Mouse (Mus musculus): ENCODE data around the gene Slc45a1. TPM values are rescaled to one million over a fixed set of nuclear protein-coding genes. Genes with fewer than 3 reads are reported as not detected.

Gene Slc45a1
- polyA plus RNA-seq, 1 experiment from 2014 or later = 1.4 TPM

GRCm38 (mm10) chr4:150665806-150666205 lies 13.8 kb upstream of the Slc45a1 start:
- Histone ChIP-seq H3K4me3 (ENCODE audit: low read depth, low read length) (no peak overlapping the region), H3K9me3 (ENCODE audit: control insufficient read depth, low read length) (no peaks in the 10 kb centered on the region), H3K27ac (ENCODE audit: low read depth) (no peak overlapping the region), H3K4me1 (replicated peaks; ENCODE audit: control insufficient read depth, insufficient read depth, low read length) (peaks cover 9% of the 10 kb centered on the region), H3K4me2 (ENCODE audit: low read length) (no peak overlapping the region), H3K27me3 (replicated peaks; ENCODE audit: control insufficient read depth, insufficient read depth, low read length) (no peaks in the 10 kb centered on the region), H3K36me3 (ENCODE audit: control insufficient read depth, insufficient read depth, low read length) (no peaks in the 10 kb centered on the region), H3K9ac (ENCODE audit: low read length) (no peak overlapping the region)
- WGBS = 75% methylated on average over 10 of the region's 10 CpGs
- ATAC-seq (replicated peaks; ENCODE audit: low FRiP score, low TSS enrichment, low read depth) (no peak), DNase-seq (ENCODE audit: low spot score) (no peak)

GRCm38 (mm10) chr4:150664726-150665125 lies 12.8 kb upstream of the Slc45a1 start:
- Histone ChIP-seq H3K27ac (ENCODE audit: low read depth) (no peak overlapping the region), H3K36me3 (ENCODE audit: control insufficient read depth, insufficient read depth, low read length) (no peaks in the 10 kb centered on the region), H3K27me3 (replicated peaks; ENCODE audit: control insufficient read depth, insufficient read depth, low read length) (no peaks in the 10 kb centered on the region), H3K4me1 (replicated peaks; ENCODE audit: control insufficient read depth, insufficient read depth, low read length) (peaks cover 10% of the 10 kb centered on the region), H3K9ac (ENCODE audit: low read length) (no peak overlapping the region), H3K9me3 (ENCODE audit: control insufficient read depth, low read length) (no peaks in the 10 kb centered on the region), H3K4me3 (ENCODE audit: low read depth, low read length) (no peak overlapping the region), H3K4me2 (ENCODE audit: low read length) (no peak overlapping the region)
- no peak for DNase-seq (ENCODE audit: low spot score)
- no peak for ATAC-seq (replicated peaks; ENCODE audit: low FRiP score, low TSS enrichment, low read depth)
- 83% methylated on average over 7 of the region's 7 CpGs for WGBS

GRCm38 (mm10) chr4:150663192-150663591 lies 11.2 kb upstream of the Slc45a1 start:
- Histone ChIP-seq H3K36me3 (ENCODE audit: control insufficient read depth, insufficient read depth, low read length) (no peaks in the 10 kb centered on the region), H3K9me3 (ENCODE audit: control insufficient read depth, low read length) (no peaks in the 10 kb centered on the region), H3K9ac (ENCODE audit: low read length) (no peak overlapping the region), H3K27me3 (replicated peaks; ENCODE audit: control insufficient read depth, insufficient read depth, low read length) (no peaks in the 10 kb centered on the region), H3K4me1 (replicated peaks; ENCODE audit: control insufficient read depth, insufficient read depth, low read length) (peaks cover 10% of the 10 kb centered on the region), H3K4me3 (ENCODE audit: low read depth, low read length) (no peak overlapping the region), H3K4me2 (ENCODE audit: low read length) (no peak overlapping the region), H3K27ac (ENCODE audit: low read depth) (no peak overlapping the region)
- ATAC-seq (replicated peaks; ENCODE audit: low FRiP score, low TSS enrichment, low read depth) (no peak), DNase-seq (ENCODE audit: low spot score) (peak; percentile 70)
- WGBS = 60% methylated on average over 12 of the region's 12 CpGs

GRCm38 (mm10) chr4:150661886-150662285 lies 9.9 kb upstream of the Slc45a1 start:
- Histone ChIP-seq H3K9me3 (ENCODE audit: control insufficient read depth, low read length) (no peaks in the 10 kb centered on the region), H3K4me1 (replicated peaks; ENCODE audit: control insufficient read depth, insufficient read depth, low read length) (peaks cover 10% of the 10 kb centered on the region), H3K4me2 (ENCODE audit: low read length) (peak overlapping the region; percentile 31), H3K27me3 (replicated peaks; ENCODE audit: control insufficient read depth, insufficient read depth, low read length) (no peaks in the 10 kb centered on the region), H3K36me3 (ENCODE audit: control insufficient read depth, insufficient read depth, low read length) (no peaks in the 10 kb centered on the region), H3K9ac (ENCODE audit: low read length) (peak overlapping the region; percentile 8; the same call in 1 of the 2 replicates), H3K4me3 (ENCODE audit: low read depth, low read length) (no peak overlapping the region), H3K27ac (ENCODE audit: low read depth) (no peak overlapping the region)
- ATAC-seq (replicated peaks; ENCODE audit: low FRiP score, low TSS enrichment, low read depth) (no peak), DNase-seq (ENCODE audit: low spot score) (peak; percentile 66)
- 10% methylated on average over 13 of the region's 13 CpGs for WGBS

GRCm38 (mm10) chr4:150659926-150660610 lies 8.1 kb upstream of the Slc45a1 start:
- Histone ChIP-seq H3K4me3 (ENCODE audit: low read depth, low read length) (no peak overlapping the region), H3K9me3 (ENCODE audit: control insufficient read depth, low read length) (0 out of 2 replicates have a peak, but pooled peaks cover 4% of the 10 kb centered on the region), H3K9ac (ENCODE audit: low read length) (no peak overlapping the region), H3K36me3 (ENCODE audit: control insufficient read depth, insufficient read depth, low read length) (no peaks in the 10 kb centered on the region), H3K27me3 (replicated peaks; ENCODE audit: control insufficient read depth, insufficient read depth, low read length) (no peaks in the 10 kb centered on the region), H3K27ac (ENCODE audit: low read depth) (no peak overlapping the region), H3K4me1 (replicated peaks; ENCODE audit: control insufficient read depth, insufficient read depth, low read length) (peaks cover 10% of the 10 kb centered on the region), H3K4me2 (ENCODE audit: low read length) (no peak overlapping the region)
- DNase-seq (ENCODE audit: low spot score) = no peak
- no peak for ATAC-seq (replicated peaks; ENCODE audit: low FRiP score, low TSS enrichment, low read depth)
- 68% methylated on average over 9 of the region's 9 CpGs for WGBS

- 85% methylated on average over 6 of the region's 6 CpGs for WGBS
- Histone ChIP-seq H3K9me3 (ENCODE audit: control insufficient read depth, low read length) (0 out of 2 replicates have a peak, but pooled peaks cover 4% of the 10 kb centered on the region), H3K4me1 (replicated peaks; ENCODE audit: control insufficient read depth, insufficient read depth, low read length) (peaks cover 9% of the 10 kb centered on the region), H3K4me2 (ENCODE audit: low read length) (no peak overlapping the region), H3K27ac (ENCODE audit: low read depth) (no peak overlapping the region), H3K9ac (ENCODE audit: low read length) (no peak overlapping the region), H3K4me3 (ENCODE audit: low read depth, low read length) (no peak overlapping the region), H3K36me3 (ENCODE audit: control insufficient read depth, insufficient read depth, low read length) (no peaks in the 10 kb centered on the region), H3K27me3 (replicated peaks; ENCODE audit: control insufficient read depth, insufficient read depth, low read length) (peaks cover 16% of the 10 kb centered on the region)
- DNase-seq (ENCODE audit: low spot score) (no peak), ATAC-seq (replicated peaks; ENCODE audit: low FRiP score, low TSS enrichment, low read depth) (no peak)
These were observed 4.5 kb upstream of the Slc45a1 start for GRCm38 (mm10) chr4:150656504-150656903.

GRCm38 (mm10) chr4:150655989-150656388 lies 4.0 kb upstream of the Slc45a1 start:
- Histone ChIP-seq H3K27ac (ENCODE audit: low read depth) (no peak overlapping the region), H3K27me3 (replicated peaks; ENCODE audit: control insufficient read depth, insufficient read depth, low read length) (peaks cover 20% of the 10 kb centered on the region), H3K36me3 (ENCODE audit: control insufficient read depth, insufficient read depth, low read length) (no peaks in the 10 kb centered on the region), H3K4me3 (ENCODE audit: low read depth, low read length) (no peak overlapping the region), H3K9me3 (ENCODE audit: control insufficient read depth, low read length) (0 out of 2 replicates have a peak, but pooled peaks cover 4% of the 10 kb centered on the region), H3K4me2 (ENCODE audit: low read length) (peak overlapping the region; percentile 32), H3K4me1 (replicated peaks; ENCODE audit: control insufficient read depth, insufficient read depth, low read length) (peaks cover 4% of the 10 kb centered on the region; the same call in 1 of the 2 replicates), H3K9ac (ENCODE audit: low read length) (no peak overlapping the region)
- DNase-seq (ENCODE audit: low spot score) (peak; percentile 93), ATAC-seq (replicated peaks; ENCODE audit: low FRiP score, low TSS enrichment, low read depth) (peak; percentile 70)
- WGBS = 8% methylated on average over 17 of the region's 17 CpGs

- Histone ChIP-seq H3K9ac (ENCODE audit: low read length) (no peak overlapping the region), H3K4me2 (ENCODE audit: low read length) (no peak overlapping the region), H3K36me3 (ENCODE audit: control insufficient read depth, insufficient read depth, low read length) (no peaks in the 10 kb centered on the region), H3K9me3 (ENCODE audit: control insufficient read depth, low read length) (0 out of 2 replicates have a peak, but pooled peaks cover 4% of the 10 kb centered on the region), H3K4me3 (ENCODE audit: low read depth, low read length) (no peak overlapping the region), H3K4me1 (replicated peaks; ENCODE audit: control insufficient read depth, insufficient read depth, low read length) (no peaks in the 10 kb centered on the region), H3K27ac (ENCODE audit: low read depth) (no peak overlapping the region), H3K27me3 (replicated peaks; ENCODE audit: control insufficient read depth, insufficient read depth, low read length) (peaks cover 23% of the 10 kb centered on the region)
- ATAC-seq (replicated peaks; ENCODE audit: low FRiP score, low TSS enrichment, low read depth) (no peak), DNase-seq (ENCODE audit: low spot score) (no peak)
- 35% methylated on average over 11 of the region's 11 CpGs for WGBS
These were observed 1.2 kb upstream of the Slc45a1 start for GRCm38 (mm10) chr4:150653072-150653599.

- no peaks in the 10 kb centered on the region for H3K9me3 ChIP-seq (ENCODE audit: control insufficient read depth, low read length)
- no peak overlapping the region for H3K27ac ChIP-seq (ENCODE audit: low read depth)
- no peak for ATAC-seq (replicated peaks; ENCODE audit: low FRiP score, low TSS enrichment, low read depth)
- H3K27me3 ChIP-seq (replicated peaks; ENCODE audit: control insufficient read depth, insufficient read depth, low read length) = peaks cover 23% of the 10 kb centered on the region
- 78% methylated on average over 5 of the region's 5 CpGs for WGBS
- no peaks in the 10 kb centered on the region for H3K36me3 ChIP-seq (ENCODE audit: control insufficient read depth, insufficient read depth, low read length)
- H3K4me3 ChIP-seq (ENCODE audit: low read depth, low read length) = no peak overlapping the region
- H3K4me1 ChIP-seq (replicated peaks; ENCODE audit: control insufficient read depth, insufficient read depth, low read length) = no peaks in the 10 kb centered on the region
- H3K9ac ChIP-seq (ENCODE audit: low read length) = no peak overlapping the region
- H3K4me2 ChIP-seq (ENCODE audit: low read length) = no peak overlapping the region
- no peak for DNase-seq (ENCODE audit: low spot score)
These were observed 2.6 kb downstream of the Slc45a1 start for GRCm38 (mm10) chr4:150649327-150649726.

Measured in intestine, embryonic 14.5 days (tissue).